Mouse (Mus musculus) kidney, adult 2 months (tissue): ENCODE results near the gene Hcar1.

Experiments
- CTCF ChIP-seq: fragments of 200-500 bp; conservative IDR thresholded peaks from 2 replicates; pipeline ENCODE4 v1.5.1; 2011; ENCODE audit warnings: low read depth, mild to moderate bottlenecking, control low read depth, low read length, moderate library complexity, mixed read lengths; ENCODE audit not compliant: insufficient read depth, insufficient read length
- POLR2A ChIP-seq: fragments of 200-500 bp; IDR thresholded peaks from one replicate; pipeline ENCODE4 v1.6.1; 2011; ENCODE audit warnings: low read depth, low read length, control low read depth

GRCm38 (mm10) chr5:123851398-123851797 lies 28.4 kb downstream of the Hcar1 start:
- TF ChIP-seq POLR2A (no peak), CTCF (no peak)
